Mouse (Mus musculus) forebrain, embryonic 13.5 days (tissue): Measurements from ENCODE around the gene Gm1673. TPM values are rescaled to one million over a fixed set of nuclear protein-coding genes. Genes with fewer than 3 reads are reported as not detected.

Experiments
- ATAC-seq: fragments of 200-750 bp; cut with Nextera tagmentation; 2 replicates; pipeline ENCODE4 v1.8.0; 2017
- H3K27ac ChIP-seq: fragments of 300-500 bp; sonication (generic); 2 replicates; pipeline ENCODE4 v1.5.1; 2015; ENCODE audit warnings: inconsistent platforms, mild to moderate bottlenecking, moderate library complexity
- H3K27me3 ChIP-seq: fragments of 300-500 bp; sonication (generic); 2 replicates; pipeline ENCODE4 v1.6.1; 2015; ENCODE audit warnings: mild to moderate bottlenecking, inconsistent platforms
- H3K36me3 ChIP-seq: fragments of 300-500 bp; sonication (generic); 2 replicates; pipeline ENCODE4 v1.6.1; 2015; ENCODE audit warnings: mild to moderate bottlenecking, inconsistent platforms; ENCODE audit not compliant: poor library complexity, severe bottlenecking
- H3K4me1 ChIP-seq: fragments of 300-500 bp; sonication (generic); 2 replicates; pipeline ENCODE4 v1.6.1; 2015; ENCODE audit warnings: inconsistent platforms
- H3K4me2 ChIP-seq: fragments of 300-500 bp; sonication (generic); 2 replicates; pipeline ENCODE4 v1.6.1; 2015; ENCODE audit warnings: inconsistent platforms, mild to moderate bottlenecking, moderate library complexity
- H3K4me3 ChIP-seq: fragments of 300-500 bp; sonication (generic); 2 replicates; pipeline ENCODE4 v1.5.1; 2015; ENCODE audit warnings: mild to moderate bottlenecking, inconsistent platforms
- H3K9ac ChIP-seq: fragments of 300-500 bp; sonication (generic); 2 replicates; pipeline ENCODE4 v1.6.1; 2015; ENCODE audit warnings: mild to moderate bottlenecking, inconsistent platforms
- H3K9me3 ChIP-seq: fragments of 300-500 bp; sonication (generic); replicated peaks from 2 replicates; pipeline ENCODE4 v1.6.1; 2016; ENCODE audit warnings: inconsistent platforms
- WGBS: fragments of 180-500 bp; shearing (Covaris S2); methylation state at CpG from one replicate; pipeline ENCODE4 v1.1.7; 2015; 5-methylcytosine and 5-hydroxymethylcytosine counted together
- polyA plus RNA-seq: library from polyadenylated mRNA; unstranded; fragments of >200 nt; fragmentation: Nextera tagmentation; extraction: Ambion mirVana; gene quantifications from 2 replicates; pipeline ENCODE4 v1.2.1, GENCODE M21; 2015

The Gm1673 gene
- polyA plus RNA-seq, 1 experiment from 2014 or later: 493 TPM

DNA sequence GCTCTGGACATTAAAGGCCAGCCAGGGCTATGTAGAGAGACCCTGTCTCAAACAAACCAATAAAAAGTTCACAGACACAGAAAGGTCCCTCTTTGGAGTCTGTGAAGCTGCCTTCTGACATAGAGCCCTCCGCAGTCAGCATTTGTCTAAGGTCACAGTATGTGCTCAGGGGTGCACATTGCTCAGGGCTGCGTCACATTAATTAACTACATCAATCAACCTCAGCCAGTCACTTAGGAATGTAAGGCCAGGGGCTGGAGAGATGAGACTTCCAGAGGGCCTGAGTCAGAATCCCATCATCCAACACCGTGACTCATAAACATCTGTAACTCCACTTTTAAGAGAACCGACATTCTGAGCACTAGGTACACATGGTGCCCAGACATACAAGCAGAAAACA lies 27.4 kb upstream of the Gm1673 start:
- no peak overlapping the region for H3K4me3 ChIP-seq
- peaks cover 26% of the 10 kb centered on the region for H3K9me3 ChIP-seq
- H3K27ac ChIP-seq: no peak overlapping the region
- no peak overlapping the region for H3K4me2 ChIP-seq
- 93% methylated on average over 4 of the region's 4 CpGs for WGBS
- H3K4me1 ChIP-seq: no peaks in the 10 kb centered on the region
- H3K27me3 ChIP-seq: no peaks in the 10 kb centered on the region
- H3K36me3 ChIP-seq: no peaks in the 10 kb centered on the region
- no peak for ATAC-seq
- no peak overlapping the region for H3K9ac ChIP-seq

DNA sequence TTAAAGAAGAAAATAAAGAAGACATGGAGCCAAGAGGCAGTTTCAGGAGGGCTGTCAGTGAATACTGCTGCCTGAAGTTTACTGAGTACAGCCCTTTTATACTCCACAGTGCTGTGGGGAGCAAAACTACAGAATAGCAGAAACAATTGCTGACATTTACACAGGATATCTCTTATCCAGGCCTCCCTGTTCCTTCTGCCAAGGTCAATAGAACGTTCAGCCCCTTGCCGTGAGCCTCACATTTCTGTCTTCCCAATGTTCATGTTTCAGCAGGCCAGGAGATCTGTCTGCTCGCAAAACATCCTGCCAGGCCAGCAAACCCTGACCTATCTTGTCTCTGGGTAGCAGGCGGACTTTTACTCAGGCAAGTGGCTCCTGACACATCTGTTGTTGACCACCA lies 23.9 kb upstream of the Gm1673 start:
- no peak for ATAC-seq
- H3K9ac ChIP-seq: no peak overlapping the region
- no peaks in the 10 kb centered on the region for H3K27me3 ChIP-seq
- H3K27ac ChIP-seq: no peak overlapping the region
- peaks cover 17% of the 10 kb centered on the region for H3K9me3 ChIP-seq
- H3K4me2 ChIP-seq: no peak overlapping the region
- no peaks in the 10 kb centered on the region for H3K4me1 ChIP-seq
- H3K36me3 ChIP-seq: no peaks in the 10 kb centered on the region
- no peak overlapping the region for H3K4me3 ChIP-seq
- WGBS: 84% methylated on average over 4 of the region's 4 CpGs

DNA sequence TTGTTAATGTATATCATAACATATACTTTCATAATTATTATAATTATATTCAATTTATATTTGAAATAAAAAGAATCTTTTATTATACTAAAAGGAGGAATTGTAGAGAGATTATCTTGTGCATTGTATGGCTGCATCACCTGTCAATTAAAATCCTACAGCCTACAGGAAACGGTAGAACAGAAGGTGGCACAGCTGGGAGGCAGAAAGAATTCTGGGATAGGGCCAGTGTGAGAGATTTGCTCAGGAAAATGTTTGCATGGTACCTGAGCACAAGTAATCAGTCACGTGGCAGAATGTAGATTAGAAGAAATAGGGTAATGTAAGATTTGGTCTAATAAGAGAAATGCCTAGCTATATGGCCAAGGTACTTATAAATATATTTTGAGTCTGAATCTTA lies 8.5 kb upstream of the Gm1673 start:
- Histone ChIP-seq H3K4me1 (no peaks in the 10 kb centered on the region), H3K9me3 (no peaks in the 10 kb centered on the region), H3K27me3 (no peaks in the 10 kb centered on the region), H3K4me2 (no peak overlapping the region), H3K9ac (no peak overlapping the region), H3K36me3 (0 out of 2 replicates have a peak, but pooled peaks cover 14% of the 10 kb centered on the region), H3K4me3 (no peak overlapping the region), H3K27ac (no peak overlapping the region)
- WGBS: 65% methylated on average over 2 of the region's 2 CpGs
- ATAC-seq: no peak

DNA sequence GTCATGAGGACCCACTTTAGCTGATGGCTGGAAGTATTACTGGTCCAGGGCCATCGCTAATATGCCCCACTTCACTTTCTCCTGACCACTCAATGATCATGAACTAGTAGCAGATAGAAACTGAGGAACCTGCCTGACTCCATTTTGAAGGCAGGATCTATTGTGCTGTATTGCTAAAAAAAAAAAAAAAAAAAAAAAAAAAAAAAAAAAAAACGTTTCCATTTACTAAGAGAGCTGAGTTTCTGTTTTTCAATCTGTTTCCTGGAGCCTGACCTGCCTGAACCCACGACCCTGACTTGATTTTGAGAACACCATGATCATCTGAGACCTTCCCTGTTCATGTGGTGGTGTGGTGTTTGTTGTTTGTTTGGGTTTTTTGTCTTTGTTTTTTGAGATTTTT lies 7.0 kb upstream of the Gm1673 start:
- Histone ChIP-seq H3K27ac (no peak overlapping the region), H3K4me3 (no peak overlapping the region), H3K36me3 (peaks cover 17% of the 10 kb centered on the region), H3K9ac (no peak overlapping the region), H3K27me3 (no peaks in the 10 kb centered on the region), H3K9me3 (no peaks in the 10 kb centered on the region), H3K4me2 (no peak overlapping the region), H3K4me1 (no peaks in the 10 kb centered on the region)
- 56% methylated on average over 3 of the region's 3 CpGs for WGBS
- ATAC-seq: no peak

DNA sequence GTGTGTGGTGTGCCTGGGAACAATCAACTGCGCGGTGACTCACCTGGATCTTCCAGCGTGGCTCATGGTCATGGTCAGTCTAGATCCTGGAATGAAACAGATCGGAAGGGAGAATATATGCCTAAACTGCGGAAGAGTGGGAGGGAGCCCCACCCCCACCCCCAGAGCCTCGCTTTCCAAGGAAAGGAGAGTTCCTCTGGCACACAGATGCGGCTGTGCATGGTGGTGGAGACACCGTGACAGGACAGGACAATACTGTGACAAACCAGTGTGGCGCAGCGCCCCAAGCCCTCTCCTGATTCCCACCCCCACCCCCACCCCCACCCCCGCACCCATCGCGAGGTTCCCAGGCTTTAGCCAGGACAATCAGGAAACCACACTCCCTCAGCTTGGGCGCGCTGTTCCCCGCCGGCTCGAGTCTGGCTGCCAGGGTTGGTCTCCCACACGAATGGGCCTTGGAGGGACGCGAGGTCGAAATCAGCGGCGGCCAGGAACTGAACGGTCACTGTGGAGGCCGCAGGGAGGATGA lies 438 bp upstream of the Gm1673 start:
- Histone ChIP-seq H3K9me3 (no peaks in the 10 kb centered on the region), H3K4me2 (peak overlapping the region; percentile 89), H3K4me3 (peak overlapping the region; percentile 96), H3K27ac (peak overlapping the region; percentile 88), H3K9ac (peak overlapping the region; percentile 94), H3K27me3 (no peaks in the 10 kb centered on the region), H3K36me3 (peaks cover 25% of the 10 kb centered on the region), H3K4me1 (peaks cover 31% of the 10 kb centered on the region)
- ATAC-seq: peak; percentile 60
- WGBS: 3% methylated on average over 26 of the region's 26 CpGs

DNA sequence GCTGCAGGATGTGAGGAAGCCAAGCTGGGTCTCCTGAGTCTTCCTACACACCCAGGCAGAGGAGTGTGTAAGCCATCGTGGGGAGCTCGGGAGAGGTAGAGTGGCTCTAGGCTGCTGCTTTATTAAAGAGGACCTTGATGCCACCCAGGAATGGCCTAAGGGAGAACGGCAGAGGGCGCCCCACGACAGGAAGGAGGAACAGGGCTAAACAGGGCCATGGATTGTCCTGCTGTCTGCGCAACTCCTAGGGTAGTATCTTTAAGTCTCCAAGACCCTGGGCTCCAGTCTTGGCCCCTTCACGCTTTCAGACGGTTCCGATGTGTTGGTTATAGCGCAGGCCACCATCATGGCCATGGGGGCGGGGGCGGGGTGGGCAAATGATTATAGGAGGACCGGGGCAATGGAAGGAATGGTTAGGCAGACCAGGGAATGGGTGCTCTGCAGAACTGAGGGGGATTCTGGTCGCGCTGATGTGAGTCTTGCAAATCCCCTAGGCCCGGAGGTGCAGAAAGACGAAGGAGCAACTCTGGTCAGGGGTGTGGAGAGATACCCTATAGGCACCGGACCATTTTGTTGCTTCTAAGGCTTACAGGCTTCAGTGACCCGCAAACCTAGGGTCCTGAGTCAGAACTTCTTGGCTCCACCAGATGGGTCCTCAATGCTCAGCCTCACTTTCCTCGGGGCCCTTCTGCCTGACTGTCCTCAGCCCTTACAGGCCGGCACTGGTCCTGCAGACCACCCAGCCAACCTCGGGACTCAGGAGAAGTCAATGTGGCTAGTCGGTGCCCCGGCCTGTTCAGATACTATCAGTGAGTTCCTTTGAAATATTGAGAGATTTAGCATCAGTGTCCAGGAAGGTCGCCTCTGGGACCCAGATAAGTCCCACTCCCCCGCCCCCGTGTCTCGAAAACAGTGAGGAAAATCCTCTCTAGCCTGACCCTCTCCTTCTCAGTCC lies 11.7 kb downstream of the Gm1673 start:
- Histone ChIP-seq H3K27ac (peak overlapping the region; percentile 98), H3K4me1 (peaks cover 38% of the 10 kb centered on the region), H3K27me3 (peaks cover 11% of the 10 kb centered on the region), H3K36me3 (no peaks in the 10 kb centered on the region), H3K4me3 (peak overlapping the region; percentile 87), H3K4me2 (peak overlapping the region; percentile 85), H3K9ac (peak overlapping the region; percentile 86), H3K9me3 (no peaks in the 10 kb centered on the region)
- 30% methylated on average over 28 of the region's 28 CpGs for WGBS
- ATAC-seq: peak; percentile 1; the same call in 1 of the 2 replicates

DNA sequence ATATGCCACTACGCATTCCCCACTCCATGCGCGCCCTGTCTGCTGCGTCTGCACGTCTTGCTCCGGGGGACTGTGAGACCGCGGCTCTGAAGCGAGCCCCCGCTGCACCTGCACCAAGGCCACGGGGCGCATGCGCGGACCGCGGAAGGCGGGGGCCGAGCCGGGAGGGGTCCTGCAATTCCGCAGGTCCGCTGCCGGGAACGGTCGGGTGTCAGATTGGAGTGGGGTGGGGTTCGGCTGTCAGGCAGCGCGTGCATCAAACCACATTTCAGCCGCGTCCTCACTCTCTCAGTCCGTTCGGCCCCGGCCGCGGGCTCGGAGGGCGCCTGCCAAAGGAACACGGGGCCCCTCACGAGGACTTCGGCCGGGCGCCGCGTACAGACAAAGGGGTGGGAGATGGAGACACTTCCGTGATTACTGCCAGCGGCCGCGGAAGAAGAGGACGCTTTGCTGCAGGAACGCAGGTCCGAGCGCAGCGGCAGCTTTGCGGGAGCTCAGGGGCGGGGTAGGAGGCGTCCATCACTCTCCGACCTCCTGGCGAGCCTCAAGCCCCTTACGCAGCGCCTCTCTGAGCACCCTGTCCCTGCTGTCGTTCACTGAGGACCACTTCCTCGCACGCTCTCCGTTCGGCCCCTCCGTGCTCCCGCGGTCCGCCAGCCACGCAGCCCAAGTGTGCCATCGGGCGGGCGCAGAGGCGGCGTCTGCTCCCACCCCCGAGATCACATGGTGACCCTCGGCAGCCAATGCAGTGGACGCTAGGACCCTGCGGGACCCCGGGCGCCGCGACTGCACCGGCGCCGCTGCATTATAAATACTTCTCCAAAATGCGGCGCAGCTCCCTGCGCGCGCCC lies 12.8 kb downstream of the Gm1673 start, which contains the start of gene Nat8l:
Nat8l (plus strand) TSS at position 142 of the 851 bp plus-strand sequence.
- Histone ChIP-seq H3K9ac (peak within 1 kb of the TSS; percentile 86), H3K9me3 (no peaks in the 10 kb centered on the region), H3K27me3 (peaks cover 11% of the 10 kb centered on the region), H3K4me3 (peak within 1 kb of the TSS; percentile 87), H3K4me2 (peak within 1 kb of the TSS; percentile 85), H3K27ac (peak within 1 kb of the TSS; percentile 98), H3K36me3 (peaks cover 10% of the 10 kb centered on the region), H3K4me1 (peaks cover 38% of the 10 kb centered on the region)
- under 1% methylated on average over 83 of the region's 90 CpGs for WGBS
- ATAC-seq: peak; percentile 88

DNA sequence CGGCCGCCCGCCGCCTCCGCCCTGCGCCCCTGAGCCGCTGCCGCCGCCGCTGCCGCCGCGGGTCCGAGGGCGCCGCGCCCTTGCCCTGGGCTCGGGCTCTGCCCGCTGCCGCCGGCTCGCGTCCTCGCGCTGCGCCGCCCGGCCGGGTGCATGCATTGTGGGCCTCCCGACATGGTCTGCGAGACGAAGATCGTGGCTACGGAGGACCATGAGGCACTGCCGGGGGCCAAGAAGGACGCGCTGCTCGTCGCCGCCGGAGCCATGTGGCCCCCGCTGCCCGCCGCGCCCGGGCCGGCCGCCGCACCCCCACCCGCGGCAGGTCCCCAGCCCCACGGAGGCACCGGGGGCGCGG lies 13.4 kb downstream of the Gm1673 start:
- Histone ChIP-seq H3K9ac (peak overlapping the region; percentile 86), H3K27ac (peak overlapping the region; percentile 98), H3K9me3 (no peaks in the 10 kb centered on the region), H3K4me2 (peak overlapping the region; percentile 85), H3K36me3 (peaks cover 16% of the 10 kb centered on the region), H3K4me3 (peak overlapping the region; percentile 87), H3K27me3 (peaks cover 11% of the 10 kb centered on the region), H3K4me1 (peaks cover 41% of the 10 kb centered on the region)
- under 1% methylated on average over 34 of the region's 55 CpGs for WGBS
- ATAC-seq: no peak; the same call in 1 of the 2 replicates

DNA sequence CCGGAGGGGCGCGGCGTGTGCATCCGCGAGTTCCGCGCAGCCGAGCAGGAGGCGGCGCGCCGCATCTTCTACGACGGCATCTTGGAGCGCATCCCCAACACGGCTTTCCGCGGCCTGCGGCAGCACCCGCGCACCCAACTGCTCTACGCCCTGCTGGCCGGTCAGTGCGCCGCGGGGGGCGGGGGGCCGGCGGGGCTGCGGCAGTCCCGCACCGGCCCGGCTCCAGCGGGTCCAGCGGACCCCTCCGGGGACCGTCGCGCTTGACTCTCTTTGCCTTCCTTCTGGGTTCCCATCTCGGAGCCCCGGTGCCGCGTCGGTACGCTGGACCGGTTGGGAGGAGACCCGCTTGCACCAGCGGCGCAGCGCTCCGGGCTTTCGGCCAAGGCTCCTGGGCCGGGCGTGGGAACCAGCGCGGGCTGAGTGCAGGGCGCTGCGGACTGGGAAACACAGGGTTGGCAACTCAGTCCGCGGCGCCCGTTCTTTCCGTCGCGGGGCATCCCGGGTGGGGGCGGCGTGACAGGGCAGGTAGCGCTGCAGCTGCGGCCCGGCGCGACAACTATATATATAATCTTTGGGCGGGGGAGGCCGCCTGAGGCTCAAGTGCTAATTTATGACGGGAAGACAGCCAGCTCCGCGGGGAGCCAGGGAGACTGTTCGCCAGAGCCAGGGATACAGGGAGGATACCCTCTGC lies 14.0 kb downstream of the Gm1673 start:
- WGBS: under 1% methylated on average over 60 of the region's 80 CpGs
- peaks cover 46% of the 10 kb centered on the region for H3K4me1 ChIP-seq
- H3K27ac ChIP-seq: peak overlapping the region; percentile 98
- H3K9ac ChIP-seq: peak overlapping the region; percentile 86
- peak overlapping the region; percentile 87 for H3K4me3 ChIP-seq
- peaks cover 11% of the 10 kb centered on the region for H3K27me3 ChIP-seq
- ATAC-seq: peak; percentile 22
- H3K4me2 ChIP-seq: peak overlapping the region; percentile 85
- no peaks in the 10 kb centered on the region for H3K9me3 ChIP-seq
- H3K36me3 ChIP-seq: peaks cover 21% of the 10 kb centered on the region

DNA sequence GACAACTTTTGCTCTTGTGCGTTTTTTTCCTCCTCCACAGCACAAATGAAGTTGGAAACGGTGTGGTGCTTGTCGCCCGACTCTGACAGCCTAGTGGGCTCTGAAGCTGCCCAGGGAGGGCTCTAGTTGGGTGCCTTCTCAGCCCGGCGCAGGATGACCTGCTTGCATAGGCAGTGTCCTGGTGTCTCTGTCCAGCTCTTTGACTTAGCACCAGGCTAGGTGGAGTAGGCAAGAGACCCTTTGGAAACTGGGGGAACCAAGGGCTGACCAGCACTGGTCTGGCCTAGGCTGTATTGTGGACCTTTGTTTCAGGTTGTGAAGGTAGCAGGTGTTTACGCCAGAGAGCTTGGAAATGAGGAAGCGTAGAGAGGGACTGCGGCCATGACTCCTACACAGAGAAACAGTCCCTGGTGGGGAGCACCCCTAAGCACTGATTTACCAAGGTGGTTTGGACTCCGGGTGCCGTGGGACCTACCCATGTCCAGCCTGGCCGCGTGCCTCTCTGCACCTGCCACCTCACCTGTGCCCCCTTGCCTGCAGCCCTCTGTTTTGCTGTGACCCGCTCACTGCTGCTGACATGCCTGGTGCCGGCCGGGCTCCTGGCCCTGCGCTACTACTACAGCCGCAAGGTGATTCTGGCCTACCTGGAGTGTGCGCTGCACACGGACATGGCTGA lies 14.7 kb downstream of the Gm1673 start:
- ATAC-seq: no peak
- Histone ChIP-seq H3K36me3 (peaks cover 24% of the 10 kb centered on the region), H3K9me3 (no peaks in the 10 kb centered on the region), H3K4me3 (peak overlapping the region; percentile 87), H3K27me3 (peaks cover 11% of the 10 kb centered on the region), H3K4me1 (peaks cover 54% of the 10 kb centered on the region), H3K4me2 (peak overlapping the region; percentile 85), H3K27ac (no peak overlapping the region), H3K9ac (peak overlapping the region; percentile 86)
- 69% methylated on average over 20 of the region's 20 CpGs for WGBS

DNA sequence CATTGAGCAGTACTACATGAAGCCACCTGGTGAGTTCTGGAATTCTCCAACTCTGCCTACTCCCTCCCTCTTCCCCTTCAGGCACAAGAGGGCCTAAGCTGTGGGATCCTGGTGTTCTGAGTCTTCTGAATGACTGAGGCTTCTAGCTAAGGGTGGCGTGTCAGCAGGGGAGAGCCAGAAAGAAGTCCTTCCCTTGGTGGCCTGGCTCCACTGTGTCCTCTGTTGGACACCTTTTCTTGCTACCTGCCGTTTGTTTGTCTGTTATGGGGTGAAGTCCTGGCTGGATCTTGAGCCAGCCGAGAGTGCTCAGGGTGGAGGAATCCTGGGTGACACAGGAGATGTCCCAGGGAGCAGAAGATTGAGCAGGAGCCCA lies 15.3 kb downstream of the Gm1673 start:
- ATAC-seq: no peak
- Histone ChIP-seq H3K9ac (peak overlapping the region; percentile 86), H3K36me3 (peaks cover 24% of the 10 kb centered on the region), H3K9me3 (no peaks in the 10 kb centered on the region), H3K27me3 (peaks cover 11% of the 10 kb centered on the region), H3K4me1 (peaks cover 59% of the 10 kb centered on the region), H3K4me3 (peak overlapping the region; percentile 87), H3K4me2 (peak overlapping the region; percentile 85), H3K27ac (no peak overlapping the region)
- 86% methylated on average over 3 of the region's 3 CpGs for WGBS
